Mouse (Mus musculus) thymus, postnatal 25 days (tissue): ENCODE measurements at regions not wholly inside any gene's neighbourhood (a gene's known extent, or its start where the extent isn't known, plus 50 kb on each side); places are given as distances from the start of the nearest gene placed in this dataset.
"Not testable (repeated sequence)": the region's sequence is repeated elsewhere in the genome, so short reads cannot be mapped to it uniquely, and the experiment has no call there.

ENCODE experiments used
- DNase-seq: peaks from one replicate; pipeline ENCODE4 v3.0.0; 2022

DNA sequence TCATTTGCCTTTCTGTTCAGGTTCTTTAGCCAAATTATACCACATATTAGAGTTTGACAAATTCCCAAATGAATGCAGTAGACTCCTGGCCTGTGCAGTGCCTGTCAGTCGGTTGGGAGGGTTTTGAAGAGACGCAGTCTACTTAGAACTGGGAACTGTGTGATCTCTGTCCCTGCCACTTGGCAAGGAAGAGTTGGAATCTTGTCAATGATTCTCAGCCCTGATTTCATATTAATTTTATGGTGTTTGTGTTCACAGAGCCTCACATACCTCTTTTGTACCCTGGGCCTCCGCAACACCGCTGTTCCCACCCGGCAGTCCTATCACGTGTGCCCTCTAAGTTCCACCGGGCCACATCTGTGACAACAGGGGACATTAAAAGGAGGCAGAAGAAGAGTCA, 149.8 kb upstream of the Ddhd1 start:
- no peak for DNase-seq

DNA sequence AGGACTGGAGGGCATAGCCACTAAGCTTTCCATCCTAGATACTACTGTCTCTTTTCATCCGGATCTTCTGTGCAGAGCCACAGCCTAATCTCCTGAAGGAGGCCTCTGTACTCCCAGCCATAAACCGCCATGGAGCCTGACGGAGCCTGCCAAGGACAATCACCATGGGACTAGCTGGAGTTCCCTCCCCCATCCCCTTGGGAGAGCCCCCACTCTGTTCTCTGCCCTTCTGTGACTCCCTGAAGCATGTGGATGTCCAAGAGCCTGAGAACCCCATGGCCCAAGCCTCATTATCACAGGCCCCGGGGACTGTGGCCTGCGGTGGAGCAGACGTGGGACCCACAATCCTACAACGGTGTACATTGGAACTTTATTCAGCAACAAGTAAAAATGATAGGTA, 151.5 kb upstream of the Ddhd1 start:
- no peak for DNase-seq

DNA sequence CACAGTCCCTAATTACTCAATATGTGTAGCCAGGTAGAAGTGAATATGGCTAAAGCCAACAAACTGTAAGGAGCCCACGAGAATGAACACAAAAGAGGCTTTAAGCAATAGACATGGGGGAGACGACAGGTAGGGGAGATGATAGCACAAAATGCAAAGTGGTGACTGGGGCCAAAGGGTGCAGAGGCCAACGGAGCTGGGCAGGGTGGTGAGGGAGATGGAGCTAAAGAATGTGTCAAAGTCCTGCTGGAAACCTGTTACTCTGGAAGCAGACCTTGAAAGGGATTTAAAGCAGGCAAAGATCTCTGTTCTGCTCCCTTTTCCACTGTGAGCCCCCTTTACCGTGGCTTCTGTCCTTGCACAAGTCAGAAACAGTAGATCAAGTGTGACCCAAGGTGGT, 152.2 kb upstream of the Ddhd1 start:
- DNase-seq: no peak

DNA sequence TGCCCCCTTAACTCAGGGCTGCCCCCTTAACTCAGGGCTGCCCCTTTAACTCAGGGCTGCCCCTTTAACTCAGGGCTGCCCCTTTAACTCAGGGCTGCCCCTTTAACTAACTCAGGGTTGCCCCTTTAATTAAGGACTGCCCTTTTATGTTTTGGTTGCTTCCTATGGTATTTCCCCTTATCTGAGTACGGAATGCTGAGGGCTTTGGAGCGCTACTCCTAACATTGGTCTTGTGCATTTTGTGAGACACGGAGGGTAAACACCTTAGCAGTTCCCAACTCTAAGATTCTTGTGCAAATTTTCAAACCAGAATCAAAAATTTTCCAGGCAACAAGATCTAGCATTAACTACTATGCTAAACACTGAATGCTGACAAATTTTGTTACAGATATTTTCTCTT, 152.7 kb upstream of the Ddhd1 start:
- DNase-seq: no peak

DNA sequence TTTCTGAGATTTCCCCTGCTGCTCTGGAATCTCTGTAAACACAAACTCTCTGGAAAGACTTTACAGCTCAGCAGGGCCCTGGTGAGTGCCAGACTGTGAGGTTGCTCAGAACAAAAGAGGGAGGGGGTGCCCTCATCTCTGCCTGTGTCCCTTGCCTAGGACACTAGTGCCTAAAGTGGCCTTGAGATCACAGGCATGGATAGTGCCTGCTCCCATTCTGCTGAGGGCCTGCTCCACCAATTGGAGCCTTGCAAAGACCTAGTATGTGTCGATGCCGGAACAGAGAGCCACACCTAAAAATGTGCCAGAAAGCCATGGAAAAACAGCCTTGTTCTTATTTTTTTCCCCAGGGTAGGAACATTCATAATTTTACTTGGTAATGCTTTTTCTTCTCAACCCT, 157.7 kb upstream of the Ddhd1 start:
- no peak for DNase-seq

DNA sequence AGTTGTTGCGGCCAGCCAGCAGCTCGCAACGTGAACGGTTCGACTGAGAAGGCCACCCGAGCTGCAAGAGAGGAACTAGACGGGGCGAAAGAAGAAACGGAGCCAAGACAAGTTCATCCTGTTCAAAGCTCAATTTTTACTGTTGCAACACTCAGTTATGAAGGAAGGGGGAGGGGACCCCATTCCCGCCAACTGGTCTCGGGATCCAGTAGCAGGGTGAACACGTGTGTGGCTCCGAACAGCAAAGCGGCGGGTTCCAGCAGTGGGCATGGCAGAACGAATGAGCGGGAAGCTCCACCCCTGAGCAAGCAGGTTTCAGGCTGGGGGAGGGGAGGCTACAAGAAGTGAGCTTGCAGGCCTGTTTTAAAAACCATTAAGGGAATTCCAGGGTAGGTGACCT, 158.7 kb upstream of the Ddhd1 start:
- not testable (repeated sequence) for DNase-seq

DNA sequence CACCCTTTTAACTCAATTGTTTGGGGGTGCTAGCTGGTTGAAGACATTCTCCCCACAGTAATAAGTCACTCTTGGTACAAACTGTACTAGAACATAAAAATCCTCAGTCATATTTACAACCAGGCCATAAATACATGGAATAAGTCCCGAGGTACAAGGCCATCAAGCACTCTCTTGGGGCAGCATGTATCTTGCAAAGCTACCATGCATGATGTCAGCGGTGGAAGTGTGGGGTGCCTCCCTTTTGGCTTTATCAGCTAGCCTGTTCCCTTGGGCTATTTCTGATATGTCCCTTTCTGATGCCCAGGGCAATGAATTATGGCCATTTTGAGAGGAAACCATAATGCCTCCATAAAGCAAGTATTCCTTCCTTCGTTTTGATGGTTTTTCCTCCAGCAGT, 159.8 kb upstream of the Ddhd1 start:
- DNase-seq: no peak

DNA sequence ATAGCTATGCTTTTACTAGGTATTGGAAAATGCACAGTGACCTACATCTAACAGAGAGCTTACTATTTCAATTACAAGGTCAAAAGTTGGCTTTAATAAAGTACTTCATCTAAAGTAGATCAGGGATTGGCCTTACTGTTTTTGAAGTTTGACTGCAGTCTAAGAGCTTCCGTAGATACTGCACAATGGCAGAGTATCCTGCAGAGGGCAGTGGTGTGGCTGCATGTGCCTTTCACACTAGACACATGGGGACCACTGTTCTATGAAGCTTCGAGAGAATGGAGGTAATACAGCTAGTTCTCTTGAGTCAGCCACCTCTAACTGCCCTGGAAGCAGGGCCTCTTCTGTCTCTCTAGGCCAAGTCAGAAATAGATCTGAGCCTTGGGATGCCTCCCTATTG, 166.7 kb upstream of the Ddhd1 start:
- DNase-seq: no peak

DNA sequence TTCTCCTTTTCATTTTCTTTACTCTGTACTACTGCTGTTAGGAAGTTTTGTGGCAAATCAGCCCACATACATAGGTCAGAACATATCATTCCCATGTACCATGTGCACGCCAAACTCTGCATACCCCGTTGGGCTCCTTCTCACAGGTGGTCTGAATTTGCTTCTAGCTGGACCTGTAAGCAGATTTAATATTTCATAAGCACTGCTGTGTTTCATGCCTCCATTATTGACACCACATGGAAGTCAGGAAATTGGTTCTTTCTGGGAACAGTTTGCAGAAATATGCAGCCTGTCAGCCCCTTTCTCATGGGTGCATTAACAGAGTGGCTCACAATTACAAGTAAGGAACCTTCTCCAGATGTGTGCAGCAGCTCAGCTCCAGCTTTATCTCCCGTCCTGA, 168.1 kb upstream of the Ddhd1 start:
- no peak for DNase-seq

DNA sequence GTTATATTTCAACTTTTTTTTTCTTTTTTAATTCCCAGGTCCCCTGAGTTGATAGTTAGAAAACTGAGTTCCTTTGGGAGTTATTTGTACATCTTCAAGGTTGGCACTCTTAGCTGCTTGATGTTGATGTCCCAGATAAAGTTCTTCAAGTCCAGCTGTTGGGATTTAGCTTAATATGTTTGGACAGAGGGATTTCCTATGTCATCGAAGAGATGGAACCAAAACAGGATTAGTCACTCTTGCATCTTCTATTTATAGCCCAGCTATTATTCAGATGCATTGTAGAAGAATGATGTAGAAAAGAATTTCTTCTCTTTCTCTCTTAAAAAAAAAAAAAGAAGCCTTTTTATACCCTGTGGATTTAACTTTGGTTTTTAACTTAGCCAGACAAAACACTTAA, 169.2 kb upstream of the Ddhd1 start:
- no peak for DNase-seq

DNA sequence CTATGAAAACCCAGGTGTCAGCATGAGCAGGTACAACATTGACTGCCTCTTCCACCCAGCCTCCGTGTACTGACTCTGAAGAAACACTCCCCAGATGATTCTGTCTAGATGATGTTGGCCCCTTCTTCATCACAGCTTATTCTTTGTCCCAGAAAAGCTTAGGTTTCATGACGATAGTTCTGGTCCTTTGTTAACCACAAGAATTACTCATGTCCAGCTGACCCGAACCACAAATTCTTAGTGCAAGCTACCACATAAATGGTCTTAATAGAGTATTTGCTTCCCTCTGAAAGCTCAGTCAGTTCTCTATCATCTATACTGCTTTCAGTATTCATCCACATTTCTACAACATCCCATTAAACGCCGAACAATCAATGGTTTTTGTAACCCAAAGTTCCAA, 172.5 kb upstream of the Ddhd1 start:
- no peak for DNase-seq

DNA sequence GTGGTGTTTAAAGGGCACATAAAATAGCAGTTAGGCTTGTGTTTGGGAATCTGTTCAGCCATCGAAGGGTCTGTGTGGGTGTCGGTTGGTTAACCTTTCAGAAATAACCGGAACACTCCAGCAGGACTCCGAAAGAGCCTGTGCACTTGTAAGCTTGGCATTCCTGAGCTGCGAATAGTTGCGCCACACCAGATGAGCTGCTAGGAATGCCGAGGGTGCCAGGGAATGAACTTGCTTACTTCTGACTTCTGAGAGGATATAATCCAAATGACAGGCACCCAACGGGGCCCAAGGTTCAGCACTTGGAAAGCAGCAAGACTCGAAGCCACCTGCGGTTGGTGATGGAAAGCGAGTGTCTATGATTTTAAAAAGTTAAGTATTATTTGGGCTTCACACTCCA, 179.1 kb upstream of the Ddhd1 start:
- no peak for DNase-seq

DNA sequence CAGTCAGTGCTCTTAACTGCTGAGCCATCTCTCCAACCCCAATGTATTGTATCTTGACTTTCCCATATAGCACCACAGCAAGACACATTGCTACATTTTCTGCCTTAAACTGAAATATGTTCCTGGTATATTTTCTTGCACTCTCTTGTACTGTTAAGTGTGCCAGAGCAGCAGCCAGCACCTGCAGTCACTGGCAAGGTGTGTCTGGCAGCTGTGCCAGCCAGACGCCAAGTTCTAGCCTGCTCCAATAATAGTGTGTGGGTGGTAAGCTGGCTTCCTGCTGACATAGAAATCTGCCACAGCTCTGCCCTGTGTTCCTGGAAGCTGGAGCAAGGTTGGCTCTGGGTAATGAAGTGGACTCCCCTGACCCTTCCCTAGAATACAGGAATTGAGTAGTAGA, 185.9 kb upstream of the Ddhd1 start:
- DNase-seq: no peak

DNA sequence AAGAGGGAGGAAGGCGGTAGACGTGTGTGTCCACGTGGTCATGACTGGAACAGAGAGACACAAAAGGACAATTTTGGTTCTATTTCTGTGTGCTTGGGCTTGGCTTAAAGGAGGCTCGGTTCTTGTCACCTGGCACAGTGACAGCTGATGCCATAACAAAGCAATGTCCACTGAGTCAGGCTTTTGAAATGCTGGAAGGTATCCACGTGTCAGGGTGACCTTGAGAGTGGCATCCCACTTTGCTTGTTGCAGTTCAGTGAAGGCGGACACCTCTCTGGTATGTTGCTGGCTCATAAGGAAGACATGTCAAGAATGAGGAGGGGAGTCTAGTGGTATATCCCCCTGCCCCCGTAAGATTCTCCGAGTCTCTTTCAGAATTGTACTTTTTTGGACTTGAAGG, 192.6 kb upstream of the Ddhd1 start:
- DNase-seq: no peak

DNA sequence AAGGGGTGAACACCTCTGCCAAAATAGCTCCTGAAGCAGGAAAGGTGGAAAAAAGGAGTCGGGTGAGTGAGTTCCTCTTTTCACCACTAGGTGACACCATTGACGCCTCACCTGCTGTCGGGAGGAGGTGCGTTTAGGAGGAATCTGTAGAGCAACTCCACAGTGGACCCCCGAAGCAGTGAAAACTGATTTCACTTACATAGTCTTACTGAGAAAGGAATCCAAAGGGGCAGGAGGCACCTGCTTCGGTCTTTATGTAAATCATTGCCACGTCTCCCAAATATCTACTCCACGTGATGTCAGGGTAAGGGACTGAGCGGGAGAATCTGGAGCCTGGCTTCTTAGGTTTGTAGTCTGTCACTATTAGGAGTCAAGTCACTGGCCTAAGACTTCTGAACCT, 220.5 kb upstream of the Ddhd1 start:
- no peak for DNase-seq

DNA sequence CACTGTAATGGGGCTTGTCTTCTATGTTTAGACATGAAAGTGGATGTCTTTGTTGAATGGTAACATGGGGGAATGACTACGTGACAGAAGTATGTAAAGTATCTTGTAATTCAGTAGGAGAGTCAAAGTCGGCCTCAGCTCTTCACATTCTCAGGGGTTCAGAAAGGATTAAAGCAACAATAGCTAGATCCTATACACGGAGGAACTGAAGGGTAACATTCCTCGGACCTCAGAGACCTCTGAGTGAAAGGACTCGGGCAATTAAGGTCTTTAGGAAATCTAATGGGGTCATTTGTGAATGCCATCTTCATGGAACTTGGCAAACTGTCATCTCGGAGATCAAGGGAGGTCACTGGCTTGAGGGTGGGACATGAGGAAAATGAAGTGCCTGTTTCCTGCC, 262.8 kb upstream of the Ddhd1 start:
- DNase-seq: no peak

DNA sequence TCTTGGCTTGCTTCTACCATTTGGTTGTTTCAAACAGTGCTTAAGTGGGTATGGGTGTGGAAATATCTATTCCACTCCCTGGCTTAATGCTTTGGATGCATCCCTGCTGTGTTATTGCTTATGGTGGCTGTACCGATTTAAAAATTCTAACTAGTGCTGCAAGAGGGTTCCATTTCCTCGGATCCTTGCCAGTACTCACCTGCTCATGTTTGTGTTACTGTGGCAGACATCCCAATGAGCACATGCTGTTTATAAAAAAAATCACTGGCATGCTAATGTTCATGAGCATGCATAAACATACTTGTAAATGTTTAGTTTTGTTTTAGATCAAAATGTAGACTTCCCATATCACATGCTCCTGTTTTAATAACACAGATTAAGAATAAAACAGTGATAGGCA, 285.6 kb upstream of the Ddhd1 start:
- DNase-seq: no peak

DNA sequence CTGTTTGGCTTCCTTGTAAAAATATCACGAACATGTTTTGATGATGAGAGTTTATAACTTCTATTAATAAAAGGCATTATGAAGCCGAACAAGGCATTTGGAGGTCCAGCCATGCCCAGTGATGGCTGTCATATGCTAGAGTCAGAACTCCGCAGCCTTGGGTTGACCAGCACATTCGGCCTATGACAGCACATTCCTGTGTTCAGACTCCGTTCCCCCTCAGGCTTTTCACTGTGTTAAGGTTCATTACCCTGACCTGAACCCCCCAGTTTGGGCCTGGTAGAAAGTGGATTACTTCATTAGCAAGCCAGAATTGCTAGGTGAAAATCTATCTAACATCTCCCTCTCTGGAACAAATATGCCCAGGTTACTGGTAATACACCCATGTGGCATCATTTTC, 286.2 kb upstream of the Ddhd1 start:
- no peak for DNase-seq

DNA sequence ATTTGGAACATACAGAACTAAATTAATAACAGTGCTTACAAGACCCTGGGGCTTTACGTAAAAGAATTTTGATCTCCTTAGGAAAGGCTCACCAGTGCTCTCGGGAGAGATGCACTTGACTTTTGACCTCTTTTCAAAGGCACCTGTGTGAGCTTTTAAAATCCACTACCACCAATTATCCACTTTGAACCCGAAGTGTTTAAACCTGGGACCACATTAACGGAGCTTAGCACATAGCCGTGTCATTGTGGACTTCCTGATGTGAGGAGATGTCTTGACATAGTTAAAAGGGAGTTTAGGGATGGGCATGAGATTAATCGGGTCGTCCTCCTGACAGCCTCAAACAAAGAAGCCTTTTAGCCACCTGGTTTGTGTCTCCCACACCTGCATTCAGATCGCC, 286.6 kb upstream of the Ddhd1 start:
- DNase-seq: no peak

DNA sequence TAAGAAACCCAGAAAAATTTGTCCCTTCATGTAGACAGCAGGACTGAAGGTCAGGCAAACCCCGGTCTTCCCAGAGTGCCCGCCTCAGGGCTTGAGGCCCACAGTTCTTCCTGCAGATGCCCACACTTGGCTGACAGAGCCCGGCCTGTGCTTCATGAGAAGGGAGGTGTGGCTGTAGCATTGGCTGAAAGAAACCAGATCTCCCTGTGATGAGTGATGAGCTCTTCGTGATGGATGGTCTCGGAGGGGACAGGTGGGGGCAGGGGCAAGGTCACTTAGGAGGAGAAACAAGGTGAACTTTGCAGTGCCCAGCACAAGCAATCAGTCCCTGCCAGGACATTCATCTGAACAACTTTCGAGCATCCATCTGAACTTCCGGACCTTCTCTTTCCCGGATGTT, 298.7 kb upstream of the Ddhd1 start:
- DNase-seq: no peak

DNA sequence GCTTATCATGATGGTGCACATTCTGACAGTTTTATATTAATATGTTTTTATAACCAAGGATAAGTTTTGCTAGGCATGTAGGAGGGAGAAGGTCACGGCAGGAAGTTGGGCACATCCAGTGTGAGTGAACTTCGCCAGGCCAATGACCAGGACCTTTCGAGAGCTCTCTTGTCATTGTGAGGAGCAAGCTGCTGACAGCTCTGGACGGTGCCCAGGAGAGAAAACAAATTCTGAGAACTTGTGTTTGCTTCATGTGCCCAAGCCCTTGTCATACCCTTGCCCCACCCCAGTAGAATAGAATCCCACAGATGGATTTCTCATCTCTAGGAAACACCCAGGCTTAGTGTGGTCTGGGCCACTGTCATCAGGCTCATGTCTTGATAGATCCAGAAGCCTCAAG, 304.5 kb upstream of the Ddhd1 start:
- no peak for DNase-seq

DNA sequence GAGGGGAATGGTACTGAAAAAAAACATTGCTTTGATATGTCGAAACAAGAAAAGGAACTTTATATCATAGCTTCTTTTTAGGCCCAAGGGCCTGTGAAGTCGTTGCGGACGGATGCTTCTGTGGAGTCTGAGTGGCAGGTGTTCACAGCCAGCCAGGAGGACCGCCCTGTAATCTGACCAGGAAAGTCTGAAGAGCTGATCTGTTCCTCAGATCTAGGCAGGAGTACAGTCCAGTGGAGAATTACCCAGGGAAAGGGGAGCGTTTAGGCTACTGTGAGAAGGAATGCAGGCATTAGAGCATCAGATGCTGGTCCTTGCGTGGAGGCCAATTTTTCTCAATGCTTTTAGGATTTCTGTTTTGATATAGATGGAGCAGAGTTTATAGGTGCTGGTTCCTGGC, 306.1 kb upstream of the Ddhd1 start:
- no peak for DNase-seq

DNA sequence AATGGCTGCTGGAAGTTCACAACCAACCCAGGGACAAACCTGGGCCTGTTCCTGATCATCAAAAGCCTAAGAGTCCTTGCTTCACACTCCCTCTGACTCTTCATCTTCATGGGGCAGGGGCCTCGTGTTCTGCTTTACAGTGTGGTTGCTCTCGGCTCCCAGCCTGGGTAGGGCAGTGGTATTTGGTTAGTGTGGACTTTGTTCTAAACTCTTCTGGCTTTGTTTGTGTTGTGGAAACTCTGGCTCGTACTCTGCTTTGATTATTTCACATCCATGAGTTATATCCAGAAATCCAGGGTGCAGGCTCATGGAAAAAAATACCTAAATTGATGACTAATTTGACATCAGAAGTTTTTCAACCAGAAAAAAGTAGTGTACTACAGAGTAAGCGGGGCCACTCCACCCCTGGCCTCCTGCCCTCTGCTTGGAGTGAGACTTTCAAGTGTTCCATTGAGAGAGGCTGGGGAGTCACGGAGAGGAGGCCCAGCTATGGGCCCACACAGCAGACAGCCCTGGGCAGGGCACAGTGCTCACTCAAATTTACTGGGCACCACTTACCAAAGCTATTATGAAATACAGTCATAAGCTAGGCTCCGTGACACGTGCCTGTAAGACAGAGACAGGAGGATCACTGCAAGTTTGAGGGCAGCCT, 325.4 kb upstream of the Ddhd1 start:
- DNase-seq: no peak

DNA sequence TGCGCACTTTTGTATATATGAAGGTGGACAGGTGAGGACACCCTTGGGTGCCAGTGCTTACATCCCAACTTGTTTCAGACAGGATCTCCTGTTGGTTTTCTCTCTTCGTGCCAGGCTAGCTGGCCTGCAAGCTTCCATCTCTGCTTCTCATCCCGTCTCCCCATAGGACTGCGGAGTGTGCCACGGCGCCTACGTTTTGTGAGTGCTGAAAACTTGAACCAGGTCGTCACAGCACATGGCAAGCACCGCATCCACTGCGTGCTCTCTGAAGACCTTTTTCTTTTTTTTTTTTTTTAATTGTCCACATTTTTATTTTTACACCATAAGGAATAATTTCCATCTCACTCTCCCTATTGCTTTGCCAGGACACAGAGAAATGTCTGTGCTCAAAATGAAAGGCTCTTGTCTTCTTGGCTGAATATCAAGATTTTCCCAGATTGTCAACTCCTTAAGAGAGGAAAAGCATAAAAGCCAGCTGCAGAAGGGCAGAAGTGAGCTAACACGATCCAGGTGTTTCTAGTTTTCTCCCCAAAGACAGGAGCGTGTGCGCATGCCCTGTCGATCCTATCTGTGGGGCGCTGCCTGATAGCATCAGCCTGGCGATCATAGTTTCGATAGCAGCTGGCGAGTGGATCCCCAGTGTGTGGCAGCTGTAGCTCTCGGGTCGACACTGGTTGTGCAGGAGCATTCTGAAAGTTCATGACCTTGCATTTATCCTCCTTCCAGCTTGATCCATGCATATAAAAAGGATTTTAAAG, 326.4 kb upstream of the Ddhd1 start:
- no peak for DNase-seq
